Mouse (Mus musculus): ENCODE results near the gene Cdc26.

GRCm38 (mm10) chr4:62372410-62372809 lies 36.0 kb downstream of the Cdc26 start:
- TF ChIP-seq CTCF (IDR thresholded peaks at IDR 0.05; ENCODE audit: low read depth), result no peak
- TF ChIP-seq EP300 (IDR thresholded peaks at IDR 0.05; ENCODE audit: low read depth), result no peak
